Mouse (Mus musculus) liver, embryonic 13.5 days (tissue): Measurements from ENCODE around the gene Numa1. TPM values are rescaled to one million over a fixed set of nuclear protein-coding genes. Genes with fewer than 3 reads are reported as not detected.

Source experiments
- ATAC-seq: fragments of 200-750 bp; cut with Nextera tagmentation; 2 replicates; pipeline ENCODE4 v1.8.0; 2017; ENCODE audit warnings: low read depth, mild to moderate bottlenecking, moderate number of reproducible peaks, moderate library complexity
- DNase-seq: peaks from one replicate; pipeline ENCODE4 v3.0.0; 2022
- H3K27ac ChIP-seq: fragments of 300-500 bp; sonication (generic); 2 replicates; pipeline ENCODE4 v1.5.1; 2015; ENCODE audit warnings: moderate library complexity, mild to moderate bottlenecking, inconsistent platforms
- H3K27me3 ChIP-seq: fragments of 300-500 bp; sonication (generic); 2 replicates; pipeline ENCODE4 v1.6.1; 2015; ENCODE audit warnings: mild to moderate bottlenecking, inconsistent platforms
- H3K36me3 ChIP-seq: fragments of 300-500 bp; sonication (generic); 2 replicates; pipeline ENCODE4 v1.6.1; 2015; ENCODE audit warnings: mild to moderate bottlenecking, inconsistent platforms
- H3K4me1 ChIP-seq: fragments of 300-500 bp; sonication (generic); replicated peaks from 2 replicates; pipeline ENCODE4 v1.6.1; 2015; ENCODE audit warnings: inconsistent platforms
- H3K4me2 ChIP-seq: fragments of 300-500 bp; sonication (generic); 2 replicates; pipeline ENCODE4 v1.6.1; 2015; ENCODE audit warnings: inconsistent platforms, mild to moderate bottlenecking, moderate library complexity
- H3K4me3 ChIP-seq: fragments of 300-500 bp; sonication (generic); replicated peaks from 2 replicates; pipeline ENCODE4 v1.5.1; 2015; ENCODE audit warnings: mild to moderate bottlenecking, inconsistent platforms
- H3K9ac ChIP-seq: fragments of 300-500 bp; sonication (generic); 2 replicates; pipeline ENCODE4 v1.6.1; 2015; ENCODE audit warnings: mild to moderate bottlenecking, inconsistent platforms
- H3K9me3 ChIP-seq: fragments of 300-500 bp; sonication (generic); replicated peaks from 2 replicates; pipeline ENCODE4 v1.6.1; 2016; ENCODE audit warnings: inconsistent platforms
- WGBS: fragments of 180-500 bp; shearing (Covaris S2); methylation state at CpG from one replicate; pipeline ENCODE4 v1.1.7; 2015; ENCODE audit not compliant: insufficient replicate concordance; 5-methylcytosine and 5-hydroxymethylcytosine counted together
- polyA plus RNA-seq: library from polyadenylated mRNA; unstranded; fragments of >200 nt; fragmentation: Nextera tagmentation; extraction: Ambion mirVana; gene quantifications from 2 replicates; pipeline ENCODE4 v1.2.1, GENCODE M21; 2015

Gene Numa1
- 24.5 and 30.7 TPM in 2 replicates for polyA plus RNA-seq

DNA sequence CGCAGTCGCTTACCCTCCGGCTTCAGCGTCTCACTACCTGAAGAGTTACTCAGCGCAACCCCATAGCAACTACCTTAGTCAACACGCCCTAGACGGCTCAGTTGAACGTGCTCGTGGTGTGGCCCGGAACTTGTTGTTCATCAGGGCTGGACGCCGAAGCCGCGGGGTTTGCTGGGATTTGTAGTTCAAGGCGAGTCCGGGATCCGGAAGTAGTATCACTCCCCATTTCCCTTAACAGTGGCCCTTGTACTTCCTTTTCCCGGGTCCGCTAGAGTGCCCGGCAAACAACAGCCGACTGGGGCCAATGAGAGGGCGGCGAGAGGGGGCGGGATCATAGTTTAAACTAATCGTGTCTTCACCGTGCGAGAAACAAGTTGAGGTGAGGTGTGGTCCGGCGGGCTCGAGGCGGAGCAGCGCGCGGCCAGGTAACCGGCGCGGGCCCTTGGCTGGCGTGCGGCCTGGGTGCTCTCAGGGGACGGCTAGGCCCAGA is at the start of gene Numa1, which contains the start of gene Lrrc51:
Numa1 (plus strand) TSS at position 361 of the 490 bp plus-strand sequence.
Lrrc51 (minus strand) TSS at position 145 of the 490 bp plus-strand sequence.
- Histone ChIP-seq H3K9me3 (no peaks in the 10 kb centered on the region), H3K4me2 (peak within 1 kb of the TSS; percentile 87), H3K4me3 (peak within 1 kb of the TSS; percentile 89), H3K9ac (peak within 1 kb of the TSS; percentile 95), H3K36me3 (peaks cover 19% of the 10 kb centered on the region; the same call in 1 of the 2 replicates), H3K27me3 (no peaks in the 10 kb centered on the region), H3K27ac (peak within 1 kb of the TSS; percentile 94), H3K4me1 (peaks cover 64% of the 10 kb centered on the region)
- DNase-seq (peak; percentile 98), ATAC-seq (peak; percentile 98)
- WGBS: under 1% methylated on average over 40 of the region's 40 CpGs

DNA sequence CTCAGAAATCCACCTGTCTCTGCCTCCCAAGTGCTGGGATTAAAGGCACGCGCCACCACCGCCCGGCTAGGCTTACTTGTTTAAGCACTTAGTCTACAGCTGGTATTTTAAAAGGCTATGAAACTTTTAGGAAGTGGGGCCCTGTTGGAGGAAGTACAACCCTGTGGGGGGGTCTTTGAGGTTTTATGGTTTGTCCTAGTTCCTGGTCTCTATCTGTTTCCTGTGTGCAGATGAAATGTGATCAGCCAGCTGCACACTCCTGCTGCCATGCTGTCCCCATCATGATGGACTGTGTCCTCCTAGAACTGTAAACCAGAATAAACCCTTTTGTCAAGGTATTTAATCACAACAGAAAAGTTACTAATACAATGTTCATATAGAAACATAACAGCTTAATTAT is 49.8 kb upstream of the Numa1 start:
- DNase-seq (no peak), ATAC-seq (no peak)
- Histone ChIP-seq H3K9ac (no peak overlapping the region), H3K4me2 (no peak overlapping the region), H3K4me3 (no peak overlapping the region), H3K9me3 (no peaks in the 10 kb centered on the region), H3K27me3 (no peaks in the 10 kb centered on the region), H3K36me3 (no peaks in the 10 kb centered on the region), H3K27ac (no peak overlapping the region), H3K4me1 (no peaks in the 10 kb centered on the region; the same call in 1 of the 2 replicates)
- 92% methylated on average over 4 of the region's 4 CpGs for WGBS

DNA sequence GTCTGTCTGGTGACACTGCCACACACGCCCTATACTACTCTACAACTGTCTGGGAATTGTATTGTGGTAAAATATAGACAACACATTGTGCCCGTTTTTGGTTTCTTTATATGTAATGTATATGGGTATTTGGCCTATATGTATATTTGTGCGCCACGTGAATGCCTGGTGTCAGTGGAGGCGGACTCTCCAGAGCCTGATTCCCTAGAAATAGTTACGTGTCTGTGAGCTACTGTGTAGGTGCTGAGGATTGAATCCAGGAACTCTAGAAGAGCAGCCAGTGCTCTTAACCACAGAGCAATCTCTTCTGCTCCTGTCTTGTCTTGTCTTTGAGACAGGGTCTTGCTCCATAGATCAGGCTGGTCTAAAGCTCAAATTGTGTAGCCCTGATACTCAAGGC is 47.6 kb upstream of the Numa1 start:
- ATAC-seq (no peak), DNase-seq (no peak)
- Histone ChIP-seq H3K27ac (no peak overlapping the region), H3K4me3 (no peak overlapping the region), H3K9ac (no peak overlapping the region), H3K27me3 (no peaks in the 10 kb centered on the region), H3K9me3 (no peaks in the 10 kb centered on the region), H3K36me3 (no peaks in the 10 kb centered on the region), H3K4me1 (no peaks in the 10 kb centered on the region; the same call in 1 of the 2 replicates), H3K4me2 (no peak overlapping the region)
- 67% methylated on average over 6 of the region's 6 CpGs for WGBS

DNA sequence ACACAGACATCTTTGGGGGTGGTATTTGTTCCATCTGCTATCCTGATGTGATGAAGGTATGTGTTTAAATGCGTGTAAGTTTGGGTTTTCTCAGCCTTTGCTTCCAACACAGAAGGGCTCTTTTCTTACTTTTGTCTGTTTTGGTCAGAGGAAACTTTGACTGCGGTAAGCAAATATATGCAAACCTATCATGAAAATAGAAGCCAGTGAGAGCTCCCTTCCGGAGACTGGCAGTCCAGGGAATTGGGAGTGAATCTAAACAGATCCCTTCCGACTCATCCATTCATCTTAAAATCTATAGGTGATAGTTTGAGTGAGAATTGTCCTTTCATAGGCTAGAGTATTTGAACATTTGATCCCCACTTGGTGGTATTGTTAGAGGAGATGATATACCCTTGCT is 45.5 kb upstream of the Numa1 start:
- no peak for ATAC-seq
- DNase-seq: no peak
- no peak overlapping the region for H3K4me3 ChIP-seq
- H3K4me1 ChIP-seq: no peaks in the 10 kb centered on the region
- no peak overlapping the region for H3K9ac ChIP-seq
- no peaks in the 10 kb centered on the region for H3K36me3 ChIP-seq
- no peak overlapping the region for H3K4me2 ChIP-seq
- H3K27ac ChIP-seq: no peak overlapping the region
- no peaks in the 10 kb centered on the region for H3K27me3 ChIP-seq
- no peaks in the 10 kb centered on the region for H3K9me3 ChIP-seq
- WGBS: 69% methylated on average over 4 of the region's 4 CpGs

DNA sequence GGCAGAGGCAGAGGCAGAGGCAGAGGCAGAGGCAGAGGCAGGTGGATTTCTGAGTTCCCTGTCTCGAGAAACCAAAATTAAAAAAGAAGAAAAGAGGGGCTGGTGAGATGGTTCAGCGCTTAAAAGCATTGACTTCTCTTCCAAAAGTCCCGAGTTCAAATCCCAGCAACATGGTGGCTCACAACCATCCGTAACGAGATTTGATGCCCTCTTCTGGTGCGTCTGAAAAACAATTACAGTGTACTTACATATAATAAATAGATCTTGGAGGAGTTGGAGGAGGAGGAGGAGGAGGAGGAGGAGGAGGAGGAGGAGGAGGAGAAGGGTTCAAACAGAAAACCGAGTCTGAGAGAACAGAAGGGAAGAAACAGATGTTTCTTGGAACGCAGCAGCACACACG is 38.2 kb upstream of the Numa1 start:
- ATAC-seq (0 out of 2 replicates have a peak, but pooled peaks have one; percentile 0), DNase-seq (no peak)
- 39% methylated on average over 9 of the region's 9 CpGs for WGBS
- H3K4me2 ChIP-seq: peak overlapping the region; percentile 83
- H3K9me3 ChIP-seq: no peaks in the 10 kb centered on the region
- H3K27ac ChIP-seq: peak overlapping the region; percentile 61
- peak overlapping the region; percentile 66 for H3K9ac ChIP-seq
- H3K36me3 ChIP-seq: peaks cover 22% of the 10 kb centered on the region
- H3K4me1 ChIP-seq: peaks cover 20% of the 10 kb centered on the region
- peak overlapping the region; percentile 67 for H3K4me3 ChIP-seq
- no peaks in the 10 kb centered on the region for H3K27me3 ChIP-seq

DNA sequence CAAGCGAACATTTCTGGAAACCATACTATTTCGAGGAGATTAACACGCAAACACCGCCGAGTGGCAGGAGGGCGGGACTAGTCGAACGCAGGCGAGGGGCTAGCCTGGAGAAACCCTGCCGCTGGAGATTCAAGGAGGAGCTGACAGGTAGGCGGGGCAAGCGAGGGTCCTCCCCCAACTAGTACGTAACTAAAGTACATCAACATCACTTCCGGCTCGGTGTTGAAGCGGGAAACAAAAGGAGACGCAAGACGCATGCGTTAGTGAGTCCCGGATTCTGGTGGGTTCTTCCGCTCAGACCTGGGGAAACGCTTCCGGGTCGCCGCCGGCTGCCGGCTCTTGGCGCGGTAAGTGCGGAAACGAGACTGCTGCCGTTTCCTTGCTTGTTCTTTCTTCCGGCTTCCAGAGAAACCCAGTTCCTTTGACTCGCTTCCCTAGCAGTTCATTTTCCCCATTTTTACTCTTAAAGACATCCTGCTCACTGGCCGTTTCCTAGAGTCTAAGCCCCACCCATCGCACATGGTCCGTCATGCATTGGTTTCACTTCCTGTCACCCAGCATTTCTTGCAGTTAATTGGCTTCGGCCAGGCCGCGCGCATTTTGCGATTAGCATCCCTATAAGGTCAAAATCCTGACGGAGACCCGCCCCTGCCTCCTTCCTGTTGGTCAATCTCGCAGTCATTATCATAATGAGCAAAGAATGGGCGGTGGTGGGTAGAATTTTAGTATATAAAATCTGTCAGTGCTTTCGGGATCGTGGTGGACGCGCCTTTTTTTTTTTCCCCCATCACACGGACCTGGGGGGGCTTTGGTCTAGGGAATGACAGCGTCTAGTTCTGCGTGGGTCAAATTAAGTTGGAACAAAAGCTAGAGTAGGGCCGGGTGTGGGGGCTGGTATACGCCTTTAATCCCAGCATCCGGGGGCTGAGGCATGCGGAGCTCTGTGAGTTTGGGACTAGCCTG is 37.5 kb upstream of the Numa1 start:
- Histone ChIP-seq H3K27ac (peak overlapping the region; percentile 89), H3K4me1 (peaks cover 20% of the 10 kb centered on the region), H3K36me3 (peaks cover 28% of the 10 kb centered on the region), H3K9me3 (no peaks in the 10 kb centered on the region), H3K27me3 (no peaks in the 10 kb centered on the region), H3K9ac (peak overlapping the region; percentile 82), H3K4me2 (peak overlapping the region; percentile 83), H3K4me3 (peak overlapping the region; percentile 67)
- peak; percentile 98 for DNase-seq
- WGBS: under 1% methylated on average over 57 of the region's 57 CpGs
- peak; percentile 97 for ATAC-seq

DNA sequence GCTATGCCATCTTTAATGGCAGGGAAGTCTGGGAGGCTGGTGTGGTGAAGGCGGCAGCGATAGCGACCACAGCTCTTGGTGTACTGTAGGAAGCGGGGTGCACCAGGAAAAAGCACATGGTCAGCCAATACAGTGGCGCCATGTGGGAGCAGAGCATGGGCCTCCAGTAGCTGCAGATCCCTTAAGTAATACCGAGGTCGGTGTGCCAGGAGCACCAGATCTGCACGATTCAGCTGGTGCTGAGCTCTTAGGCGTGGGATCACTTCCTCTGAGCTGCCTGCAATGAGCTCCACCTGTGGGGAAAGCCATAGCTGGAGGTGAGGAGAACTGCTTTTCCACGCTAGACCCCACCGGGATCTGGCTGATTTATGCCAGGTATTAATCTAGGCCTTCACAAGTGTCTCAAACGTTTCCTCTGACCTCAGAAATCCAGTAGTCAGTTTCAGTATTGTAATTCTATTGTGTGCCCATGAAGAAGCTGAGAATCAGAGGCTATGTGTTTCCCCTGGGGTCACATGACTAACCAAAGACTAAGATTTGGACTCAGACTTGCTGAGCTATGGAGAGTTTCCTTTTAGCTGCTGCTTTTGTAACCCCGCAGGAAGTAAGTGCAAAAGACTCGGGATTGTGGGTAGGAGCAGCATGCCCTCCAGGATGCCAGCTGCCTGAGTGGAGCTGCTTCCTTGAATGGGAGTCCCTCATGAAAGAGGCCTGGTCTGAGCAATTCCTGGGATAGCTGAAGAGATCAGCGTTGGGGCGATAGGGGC is 33.4 kb upstream of the Numa1 start:
- no peak for ATAC-seq
- H3K9ac ChIP-seq: no peak overlapping the region
- H3K9me3 ChIP-seq: no peaks in the 10 kb centered on the region
- H3K4me1 ChIP-seq: peaks cover 20% of the 10 kb centered on the region
- no peak overlapping the region for H3K4me2 ChIP-seq
- no peak overlapping the region for H3K4me3 ChIP-seq
- 84% methylated on average over 16 of the region's 16 CpGs for WGBS
- H3K27ac ChIP-seq: peak overlapping the region; percentile 34; the same call in 1 of the 2 replicates
- peaks cover 41% of the 10 kb centered on the region for H3K36me3 ChIP-seq
- DNase-seq: no peak
- no peaks in the 10 kb centered on the region for H3K27me3 ChIP-seq

DNA sequence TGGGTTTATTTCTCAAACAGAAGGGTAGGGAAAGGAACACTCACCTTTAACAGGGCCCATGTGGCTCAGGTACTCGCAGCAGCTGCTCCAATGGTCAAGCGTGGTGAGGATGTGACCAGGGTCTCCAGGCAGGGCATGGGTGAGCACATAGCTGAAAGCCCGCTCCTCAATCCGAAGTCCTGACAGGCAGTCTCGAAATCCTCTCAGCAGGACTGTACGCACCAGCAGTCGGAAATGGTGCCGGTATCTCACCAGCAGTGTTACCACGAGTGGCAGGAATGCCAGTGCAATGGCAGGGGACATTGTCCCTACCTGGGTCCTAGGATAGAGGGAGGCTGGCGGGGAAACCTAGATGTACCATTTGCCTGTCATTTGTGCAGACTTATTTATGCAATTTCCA is 31.9 kb upstream of the Numa1 start:
- no peak for DNase-seq
- Histone ChIP-seq H3K27me3 (no peaks in the 10 kb centered on the region), H3K9ac (no peak overlapping the region), H3K4me3 (no peak overlapping the region), H3K36me3 (peaks cover 41% of the 10 kb centered on the region), H3K9me3 (no peaks in the 10 kb centered on the region), H3K4me1 (peaks cover 25% of the 10 kb centered on the region), H3K27ac (no peak overlapping the region), H3K4me2 (no peak overlapping the region)
- no peak for ATAC-seq
- 83% methylated on average over 10 of the region's 10 CpGs for WGBS

DNA sequence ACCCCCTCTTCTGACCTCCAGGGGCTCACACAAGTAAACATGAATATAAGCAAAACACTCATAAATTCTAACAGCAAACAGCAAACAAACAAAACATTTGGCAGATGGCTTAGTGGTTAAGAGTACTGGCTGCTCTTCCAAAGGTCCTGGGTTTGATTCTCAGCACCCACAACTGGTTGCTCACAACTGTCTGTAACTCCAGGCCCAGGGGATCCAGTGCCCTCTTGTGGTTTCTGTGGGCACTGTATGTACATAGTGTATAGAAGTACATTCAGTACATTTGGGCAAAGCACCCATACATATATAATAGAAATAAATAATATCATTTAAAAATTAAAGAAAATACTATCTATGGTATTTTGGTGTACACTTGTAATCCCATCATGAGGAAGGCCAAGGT is 31.1 kb upstream of the Numa1 start:
- peaks cover 26% of the 10 kb centered on the region for H3K4me1 ChIP-seq
- H3K9me3 ChIP-seq: no peaks in the 10 kb centered on the region
- no peak overlapping the region for H3K9ac ChIP-seq
- no peak overlapping the region for H3K27ac ChIP-seq
- no peak overlapping the region for H3K4me2 ChIP-seq
- H3K4me3 ChIP-seq: no peak overlapping the region
- no peak for DNase-seq
- H3K27me3 ChIP-seq: no peaks in the 10 kb centered on the region
- peaks cover 41% of the 10 kb centered on the region for H3K36me3 ChIP-seq
- no peak for ATAC-seq

DNA sequence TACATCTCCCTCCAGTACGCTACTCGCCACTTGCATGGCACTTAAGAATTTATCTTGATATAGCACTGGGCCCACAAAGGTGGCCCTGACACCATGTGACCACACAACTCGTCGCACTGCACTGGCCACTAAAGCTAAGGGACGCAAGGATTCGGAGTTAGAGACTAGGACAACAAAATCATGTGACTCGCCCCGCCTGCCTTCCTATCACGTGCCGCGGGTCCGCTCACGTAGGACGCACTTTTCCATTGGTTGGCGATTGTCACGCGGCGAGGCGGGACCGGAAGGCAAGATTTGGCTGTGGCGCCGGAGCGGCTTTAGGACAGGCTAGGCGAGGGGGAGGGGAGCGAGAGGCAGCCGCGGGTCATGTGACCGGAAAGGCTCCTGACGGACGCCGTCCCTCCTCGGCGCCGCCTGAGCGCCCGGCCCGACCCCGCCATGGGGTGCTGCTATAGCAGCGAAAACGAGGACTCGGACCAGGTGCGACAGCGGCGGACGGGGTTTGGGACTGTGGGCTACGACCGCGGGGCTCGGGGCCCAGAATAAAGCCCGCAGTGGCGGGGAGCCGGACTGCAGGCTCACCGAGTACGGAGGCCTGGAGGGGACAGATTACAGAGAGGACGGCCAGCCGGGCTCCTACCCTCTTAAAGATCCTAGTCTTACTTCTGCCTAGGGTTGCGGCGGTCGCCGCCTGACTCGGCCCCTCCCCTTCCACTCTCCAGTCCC is 28.2 kb upstream of the Numa1 start, which contains the start of gene Lamtor1:
Lamtor1 (plus strand) TSS at position 344 of the 726 bp plus-strand sequence.
- Histone ChIP-seq H3K36me3 (peaks cover 34% of the 10 kb centered on the region), H3K27me3 (no peaks in the 10 kb centered on the region), H3K4me2 (peak within 1 kb of the TSS; percentile 84), H3K4me3 (peak within 1 kb of the TSS; percentile 83), H3K4me1 (peaks cover 44% of the 10 kb centered on the region), H3K27ac (peak within 1 kb of the TSS; percentile 94), H3K9me3 (no peaks in the 10 kb centered on the region), H3K9ac (peak within 1 kb of the TSS; percentile 91)
- WGBS: under 1% methylated on average over 61 of the region's 61 CpGs
- peak; percentile 95 for ATAC-seq
- DNase-seq: peak; percentile 99
